Mouse (Mus musculus): ENCODE data around the gene Igfals. TPM values are rescaled to one million over a fixed set of nuclear protein-coding genes. Genes with fewer than 3 reads are reported as not detected.

Igfals gene
- total RNA-seq, 2 experiments from 2014 or later: not detected

DNA sequence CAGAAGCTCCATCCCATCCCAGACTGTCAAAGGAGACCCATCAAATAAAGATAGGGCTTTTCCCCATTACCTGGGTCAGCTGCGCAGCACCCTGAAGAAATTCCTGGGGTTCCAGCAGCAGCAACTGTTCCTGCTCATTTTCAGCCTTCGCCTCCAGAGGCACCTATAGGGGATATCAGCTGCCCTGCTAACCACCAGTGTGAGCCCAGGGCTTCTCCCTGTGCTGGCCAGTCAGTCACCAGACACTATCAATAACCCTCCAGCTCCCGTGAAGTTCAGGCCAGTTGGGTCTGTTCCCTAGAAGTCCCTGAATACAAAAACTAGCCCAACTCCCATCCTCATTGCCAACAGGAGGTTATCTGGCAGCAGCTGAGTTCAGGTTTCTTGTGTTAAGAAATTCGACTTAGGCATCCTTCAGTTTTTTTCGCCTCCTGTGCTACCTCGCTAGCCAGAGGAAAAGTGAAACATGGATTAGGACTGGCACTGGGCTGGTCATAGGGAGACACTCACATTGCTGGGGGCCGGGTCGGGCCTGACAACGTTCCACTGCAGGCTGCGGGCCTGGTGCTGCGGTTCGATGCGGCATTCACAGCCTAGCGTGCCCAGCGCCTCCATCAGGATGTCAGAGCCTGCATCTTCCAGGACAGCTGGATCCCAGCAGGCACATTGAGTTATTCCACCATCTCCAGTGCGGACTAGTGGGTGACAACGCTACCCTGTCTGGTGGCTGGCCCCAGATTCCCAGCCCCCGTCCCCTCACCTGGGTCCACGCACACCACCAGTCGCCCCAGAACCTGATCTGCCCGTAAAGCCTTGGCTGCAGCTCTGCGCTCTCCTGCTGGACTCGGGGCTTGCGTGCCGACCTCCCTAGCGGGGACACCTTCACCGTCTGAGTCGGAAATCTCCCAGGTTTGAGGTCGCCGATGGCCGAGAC, 28.5 kb downstream of the Igfals start:
- DNase-seq (ENCODE audit: low spot score in 2 of 2): no peak

DNA sequence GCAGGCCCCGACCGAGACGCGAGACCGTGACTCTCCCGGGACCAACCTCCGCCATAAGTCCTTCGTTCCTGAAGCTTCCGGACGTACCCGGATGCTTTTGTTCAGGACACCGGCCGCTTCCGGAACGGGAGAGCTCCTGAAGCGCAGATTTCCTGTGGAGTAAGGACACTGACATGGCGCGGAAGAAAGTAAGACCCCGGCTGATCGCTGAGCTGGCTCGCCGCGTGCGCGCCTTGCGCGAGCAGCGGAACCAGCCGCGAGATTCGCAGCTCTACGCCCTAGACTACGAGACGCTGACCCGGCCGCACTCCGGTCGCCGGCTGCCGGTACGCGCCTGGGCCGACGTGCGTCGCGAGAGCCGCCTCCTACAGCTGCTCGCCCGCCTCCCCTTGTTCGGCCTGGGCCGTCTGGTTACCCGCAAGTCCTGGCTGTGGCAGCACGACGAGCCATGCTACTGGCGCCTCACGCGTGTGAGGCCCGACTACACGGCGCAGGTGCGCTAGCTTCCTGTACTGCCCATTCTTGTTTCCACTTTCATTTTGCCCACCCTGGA, 29.3 kb downstream of the Igfals start, which contains the start of the genes Eme2 and Mrps34:
Gene Eme2 (minus strand): TSS at position 93 of the 553 bp plus-strand sequence.
Gene Mrps34 (plus strand): TSS at position 122 of the 553 bp plus-strand sequence.
- peak; percentile 83 to 88 for DNase-seq (ENCODE audit: low spot score in 2 of 2)

DNA sequence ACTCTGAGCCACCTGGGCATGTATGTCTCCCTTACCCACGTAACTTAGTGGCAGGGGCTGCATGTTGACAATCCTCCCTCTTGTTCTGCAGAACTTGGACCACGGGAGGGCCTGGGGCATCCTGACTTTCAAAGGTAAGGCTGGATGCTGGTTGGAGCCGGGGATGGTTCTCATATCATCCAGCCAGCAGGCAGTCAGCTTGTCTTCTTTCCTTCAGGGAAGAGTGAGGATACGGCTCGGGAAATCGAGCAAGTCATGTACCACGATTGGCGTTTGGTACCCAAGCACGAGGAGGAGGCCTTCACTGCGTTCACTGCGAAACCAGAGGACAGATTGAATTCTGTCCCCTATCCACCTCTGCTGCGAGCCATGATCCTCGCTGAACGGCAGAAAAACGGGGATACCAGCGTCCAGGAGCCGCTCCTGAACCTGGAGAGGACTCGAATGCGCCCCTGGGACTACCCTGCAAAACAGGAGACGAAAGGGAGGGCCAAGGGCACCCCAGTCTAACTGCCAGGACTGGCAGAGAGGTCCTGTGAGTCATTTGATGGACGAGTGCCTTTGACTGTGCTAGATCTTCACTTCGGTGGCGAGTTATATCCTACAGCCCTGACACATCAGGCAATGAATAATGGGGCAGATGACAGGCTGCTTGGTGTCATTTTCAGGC, 29.9 kb downstream of the Igfals start:
- no peak for DNase-seq (ENCODE audit: low spot score in 2 of 2)

DNA sequence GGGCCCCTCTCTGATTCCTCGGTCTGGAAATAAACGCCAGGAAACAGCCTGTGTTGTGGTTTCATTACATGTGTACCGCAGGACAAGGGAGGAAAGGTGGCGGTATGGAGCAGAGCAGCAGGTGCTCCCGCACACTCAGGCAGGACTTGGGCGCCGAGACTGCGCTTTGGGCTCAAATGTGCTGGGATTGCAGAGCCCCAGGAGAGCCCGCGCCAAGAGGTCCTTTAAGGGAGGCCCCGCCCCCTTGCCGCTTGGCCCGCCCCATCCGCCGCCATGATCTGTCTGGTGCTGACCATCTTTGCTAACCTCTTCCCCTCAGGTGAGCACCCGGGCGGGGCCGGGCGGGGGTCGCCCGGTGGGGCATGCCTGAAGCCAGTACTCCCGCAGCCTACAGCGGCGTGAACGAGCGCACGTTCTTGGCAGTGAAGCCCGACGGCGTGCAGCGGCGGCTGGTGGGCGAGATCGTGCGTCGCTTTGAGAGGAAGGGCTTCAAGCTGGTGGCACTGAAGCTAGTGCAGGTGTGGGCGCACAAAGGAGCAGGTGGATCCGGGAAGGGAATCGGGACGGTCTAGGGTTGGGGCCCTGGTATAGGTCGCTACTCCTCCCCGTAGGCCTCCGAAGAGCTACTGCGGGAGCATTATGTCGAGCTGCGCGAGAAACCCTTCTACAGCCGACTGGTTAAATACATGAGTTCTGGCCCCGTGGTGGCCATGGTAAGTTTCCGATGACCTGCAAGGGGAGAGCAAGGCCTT, 30.6 kb downstream of the Igfals start, which contains the start of gene Nme3:
Gene Nme3 (plus strand): TSS at position 260 of the 752 bp plus-strand sequence.
- peak in 1 of 2 experiments; percentile 75 for DNase-seq (ENCODE audit: low spot score in 2 of 2)

- DNase-seq (ENCODE audit: low spot score in 2 of 2): no peak
Measured at GRCm38 (mm10) chr17:24896993-24897269, 31.1 kb downstream of the Igfals start.

- DNase-seq (ENCODE audit: low spot score in 2 of 2): no peak
Measured at GRCm38 (mm10) chr17:24897600-24897999, 31.8 kb downstream of the Igfals start.

GRCm38 (mm10) chr17:24898041-24898854, 32.5 kb downstream of the Igfals start:
- DNase-seq (ENCODE audit: low spot score in 2 of 2): no peak

DNA sequence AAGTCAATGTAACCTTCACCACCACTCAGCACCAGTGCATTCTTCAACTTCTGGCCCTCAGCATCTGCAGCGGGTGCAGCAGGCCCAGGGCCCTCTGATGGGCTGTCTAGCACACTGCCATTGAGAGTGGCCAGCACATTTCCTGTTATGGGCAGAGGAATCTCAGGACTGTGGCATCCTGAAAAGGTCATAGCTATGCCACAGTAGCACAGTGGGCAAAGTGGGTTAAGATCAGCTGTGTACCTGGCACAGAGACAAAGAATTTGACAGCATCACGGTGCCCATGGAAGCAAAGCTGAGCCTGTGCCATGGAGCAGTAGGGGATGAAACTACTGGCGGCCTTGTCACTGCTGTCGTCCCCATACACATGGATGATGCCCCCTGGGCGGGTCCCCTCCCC, 33.4 kb downstream of the Igfals start:
- no peak for DNase-seq (ENCODE audit: low spot score in 2 of 2)

GRCm38 (mm10) chr17:24900014-24900413, 34.2 kb downstream of the Igfals start:
- DNase-seq (ENCODE audit: low spot score in 2 of 2): no peak

- DNase-seq (ENCODE audit: low spot score in 2 of 2): no peak
Measured at GRCm38 (mm10) chr17:24902124-24902523, 36.3 kb downstream of the Igfals start.

DNA sequence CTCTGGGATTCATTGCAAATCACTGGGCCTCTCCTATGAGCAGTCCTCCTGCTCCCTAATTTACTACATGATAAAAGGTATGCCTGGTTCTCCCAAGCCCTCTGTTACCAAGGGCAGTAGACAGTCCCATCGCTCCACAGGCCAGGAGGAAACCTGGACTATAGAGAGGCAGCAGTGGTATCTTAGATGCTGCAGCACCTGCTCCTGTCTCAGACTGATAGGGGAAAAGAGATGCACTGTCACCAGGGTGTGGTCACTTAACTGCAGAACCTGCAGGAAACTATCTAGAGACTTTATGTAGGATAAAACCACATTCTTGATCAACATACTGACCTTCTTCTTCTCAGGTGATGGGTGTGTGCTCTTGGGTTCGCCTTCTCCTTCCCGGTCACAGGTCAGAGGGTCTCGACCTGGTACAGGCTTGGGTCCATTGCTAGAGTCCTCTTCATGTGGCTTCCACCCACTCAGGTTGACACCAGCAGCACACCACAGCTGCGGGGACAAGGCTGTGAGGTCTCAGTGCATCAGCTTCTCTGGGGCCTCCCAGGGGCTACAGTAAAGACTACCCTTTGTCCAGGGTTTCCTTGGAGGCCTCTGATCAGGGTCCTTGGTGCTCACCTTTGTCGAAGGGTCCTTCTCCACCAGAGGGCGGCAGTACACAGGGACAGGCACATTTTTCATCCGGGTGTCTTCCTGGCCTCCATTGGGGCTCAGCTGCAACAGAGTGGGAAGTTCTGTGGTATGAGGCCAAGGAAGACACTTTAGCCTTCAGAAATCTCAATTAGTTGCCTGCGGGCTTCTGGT, 37.1 kb downstream of the Igfals start:
- DNase-seq (ENCODE audit: low spot score in 2 of 2): no peak

DNA sequence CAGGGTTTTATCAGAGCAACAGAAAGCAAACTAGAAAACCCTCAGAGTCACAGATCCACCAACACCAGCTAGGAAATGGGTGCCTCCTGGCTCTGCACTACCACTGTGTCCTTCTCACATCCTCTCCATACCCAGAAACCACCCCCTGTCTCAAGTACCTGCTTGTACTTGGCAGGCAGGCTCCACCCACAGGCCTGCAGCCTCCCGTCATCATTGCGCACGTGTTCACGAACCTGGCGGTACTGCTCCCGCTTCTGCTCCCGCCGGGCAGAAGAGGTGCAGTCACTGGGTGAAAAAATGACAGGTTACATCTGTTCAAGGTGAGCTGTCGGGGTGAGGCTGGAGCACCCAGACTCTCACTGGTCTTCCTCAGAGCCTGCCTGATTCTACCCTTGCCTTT, 38.0 kb downstream of the Igfals start:
- DNase-seq (ENCODE audit: low spot score in 2 of 2): no peak

- no peak for DNase-seq (ENCODE audit: low spot score in 2 of 2)
Measured at GRCm38 (mm10) chr17:24907591-24907990, 41.8 kb downstream of the Igfals start.

- no peak for DNase-seq (ENCODE audit: low spot score in 2 of 2)
Measured at GRCm38 (mm10) chr17:24913984-24914383, 48.2 kb downstream of the Igfals start.

DNA sequence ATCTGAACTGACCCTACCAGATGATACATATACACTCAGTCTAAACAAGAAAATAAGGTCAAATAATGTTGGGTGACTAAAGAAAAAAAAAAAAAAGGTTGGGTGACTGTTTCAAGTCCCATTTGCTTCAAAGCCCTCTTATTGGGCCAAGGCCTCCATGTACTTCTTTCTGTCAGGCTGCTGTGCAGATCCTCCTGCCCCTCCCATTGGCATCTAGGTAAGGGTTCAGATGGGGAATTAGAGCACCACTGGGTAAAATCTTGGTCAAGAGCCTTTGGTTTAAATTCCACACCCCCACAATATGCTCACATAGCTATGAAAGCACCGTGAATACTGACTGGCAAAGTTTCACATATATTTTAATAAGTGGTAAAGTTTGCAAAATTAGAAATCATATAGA, 57.4 kb downstream of the Igfals start:
- no peak for DNase-seq (ENCODE audit: low spot score in 2 of 2)

- no peak for DNase-seq (ENCODE audit: low spot score in 2 of 2)
Measured at GRCm38 (mm10) chr17:24929506-24929905, 63.7 kb downstream of the Igfals start.

All from layer of hippocampus, postnatal 14 days (tissue).